Mouse (Mus musculus): ENCODE measurements at regions not wholly inside any gene's neighbourhood (a gene's known extent, or its start where the extent isn't known, plus 50 kb on each side); places are given as distances from the start of the nearest gene placed in this dataset.

- no peak for DNase-seq
Observed at GRCm38 (mm10) chr5:51397528-51397927, 170.0 kb downstream of the Ppargc1a start.

DNA sequence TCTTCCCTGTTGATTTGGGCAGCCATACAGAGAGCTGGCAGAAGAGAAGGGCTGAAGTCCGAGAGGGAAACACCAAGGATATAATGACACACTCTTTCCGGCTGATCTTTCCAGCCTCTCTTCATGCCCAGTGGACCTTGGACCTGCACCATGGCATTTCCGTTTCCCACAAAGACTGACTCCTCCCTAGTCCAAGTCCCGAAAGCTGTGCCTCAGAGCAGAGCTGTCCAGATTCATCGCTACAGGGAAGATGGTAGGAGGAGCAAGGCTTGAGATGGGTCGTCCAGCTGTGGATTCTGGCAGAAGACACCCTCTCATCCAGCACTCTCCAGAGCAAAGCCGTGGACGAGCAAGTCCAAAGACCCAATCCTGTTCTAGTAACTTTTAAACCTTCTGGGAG lies 176.2 kb downstream of the Ppargc1a start:
- peak; percentile 42 for DNase-seq

GRCm38 (mm10) chr5:51387751-51388150 lies 179.8 kb downstream of the Ppargc1a start:
- no peak for DNase-seq

DNA sequence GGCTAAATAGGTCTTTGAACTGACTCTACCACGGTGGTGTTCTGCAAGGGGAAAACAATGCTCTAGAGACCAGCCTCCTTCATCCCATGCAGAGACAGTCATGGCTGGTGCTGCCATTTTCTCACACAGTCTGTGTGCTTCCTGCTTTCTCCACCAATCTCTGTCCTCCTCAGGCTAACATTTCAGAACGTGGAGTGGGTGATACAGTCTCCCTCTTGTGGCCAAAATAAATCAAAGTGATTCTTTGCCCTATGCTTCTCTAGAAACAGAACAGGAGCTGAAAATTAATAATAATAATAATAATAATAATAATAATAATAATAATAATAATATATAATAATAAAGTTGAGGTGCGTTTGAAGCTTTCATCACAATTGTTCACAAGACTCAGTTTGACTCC lies 181.1 kb downstream of the Ppargc1a start:
- no peak for DNase-seq

DNA sequence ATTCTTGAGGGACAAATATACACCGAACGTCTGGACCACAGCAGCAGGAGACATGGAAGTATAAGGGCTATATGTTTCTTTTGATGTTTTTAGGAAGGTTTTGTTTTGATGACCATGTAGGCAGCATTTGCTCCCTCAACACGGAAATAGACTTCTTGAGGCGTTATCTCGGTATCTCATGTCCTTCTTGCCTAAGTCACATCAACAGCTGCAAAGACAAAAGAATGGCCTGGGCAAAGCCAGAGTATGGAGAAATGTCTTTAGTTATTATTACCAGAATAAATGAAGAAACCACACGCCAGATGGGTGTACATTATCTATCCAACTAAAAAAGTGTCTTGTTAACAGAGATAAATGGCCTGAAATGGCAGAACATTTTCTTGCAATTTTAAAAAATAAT lies 183.2 kb downstream of the Ppargc1a start:
- no peak for DNase-seq

- DNase-seq, result no peak
Observed at GRCm38 (mm10) chr5:51359101-51359500, 208.4 kb downstream of the Ppargc1a start.

DNA sequence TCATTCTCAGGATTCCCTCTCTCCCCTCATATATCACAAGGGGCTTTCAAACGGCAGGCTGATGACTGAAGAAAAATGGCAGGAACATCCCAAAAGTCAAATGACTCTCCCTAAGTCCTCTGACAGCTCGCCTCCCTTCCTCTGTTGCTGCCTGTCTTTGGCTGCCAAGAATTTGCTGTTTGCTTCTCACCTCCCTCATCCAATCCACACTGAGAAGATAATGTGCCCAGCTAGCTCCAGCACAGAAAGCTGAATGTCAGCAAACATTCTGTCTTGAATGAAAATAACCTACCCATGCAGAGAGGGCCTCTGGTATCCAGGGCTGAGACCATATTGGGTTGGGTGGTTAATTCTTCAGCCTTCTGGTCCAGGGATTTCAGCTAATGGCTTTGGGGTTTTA lies 219.3 kb downstream of the Ppargc1a start:
- DNase-seq, result peak; percentile 2

GRCm38 (mm10) chr5:51329142-51329541 lies 238.4 kb downstream of the Ppargc1a start:
- DNase-seq, result no peak

DNA sequence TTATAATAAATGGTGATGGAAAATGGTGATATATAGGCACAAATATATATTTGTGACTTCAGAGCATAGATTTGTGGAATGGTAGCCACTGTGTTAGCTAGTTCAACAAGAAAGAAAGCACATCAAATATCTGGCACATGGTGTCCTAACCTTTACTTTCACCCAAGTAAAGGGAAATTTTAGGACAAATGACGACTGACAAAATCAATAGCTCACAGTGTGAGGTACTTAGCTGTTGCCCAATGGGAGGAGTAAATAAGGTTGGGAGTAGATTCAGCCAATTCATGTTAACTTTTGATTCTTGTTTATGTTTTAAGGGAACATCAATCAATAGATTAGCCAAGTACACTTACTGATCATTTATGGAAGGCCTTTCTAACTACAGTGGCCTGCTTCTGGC lies 278.3 kb downstream of the Ppargc1a start:
- DNase-seq, result no peak

DNA sequence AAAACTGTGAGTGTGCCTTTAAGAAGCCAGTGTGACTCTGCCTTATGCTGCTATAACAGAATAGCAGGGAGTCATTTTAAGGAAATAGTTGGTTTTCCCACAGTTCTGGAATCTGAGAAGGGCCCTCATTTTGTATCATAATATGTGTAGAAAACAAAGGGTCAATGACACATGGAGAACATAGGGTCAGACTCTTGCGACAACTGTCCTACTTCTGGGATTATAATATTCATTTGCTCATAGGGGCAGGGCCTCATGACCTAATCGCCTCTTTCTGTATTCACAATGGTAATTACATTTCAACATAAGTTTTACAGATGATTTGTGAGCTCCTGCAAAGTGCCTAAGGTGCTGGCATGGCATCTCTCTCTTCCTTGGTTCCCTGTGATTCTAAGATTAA lies 279.3 kb downstream of the Ppargc1a start:
- no peak for DNase-seq

- DNase-seq, result no peak
Observed at GRCm38 (mm10) chr5:51241156-51241555, 326.4 kb downstream of the Ppargc1a start.

DNA sequence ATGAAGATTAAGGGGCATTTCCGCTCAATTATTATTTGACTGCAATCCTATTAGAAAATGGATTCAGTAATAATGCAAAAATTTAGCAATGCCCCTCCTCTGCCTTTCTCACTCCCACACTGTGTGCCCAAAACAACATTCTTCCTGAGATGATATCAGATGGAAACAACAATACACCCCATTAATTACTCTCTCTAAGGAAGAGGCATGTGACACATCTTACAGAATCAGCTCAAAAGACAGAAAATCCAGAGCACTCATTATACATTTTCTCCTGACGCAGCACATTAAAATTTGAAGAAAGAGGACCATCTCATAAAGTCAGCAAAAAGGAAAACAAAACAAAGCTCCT lies 333.5 kb downstream of the Ppargc1a start:
- DNase-seq, result no peak

DNA sequence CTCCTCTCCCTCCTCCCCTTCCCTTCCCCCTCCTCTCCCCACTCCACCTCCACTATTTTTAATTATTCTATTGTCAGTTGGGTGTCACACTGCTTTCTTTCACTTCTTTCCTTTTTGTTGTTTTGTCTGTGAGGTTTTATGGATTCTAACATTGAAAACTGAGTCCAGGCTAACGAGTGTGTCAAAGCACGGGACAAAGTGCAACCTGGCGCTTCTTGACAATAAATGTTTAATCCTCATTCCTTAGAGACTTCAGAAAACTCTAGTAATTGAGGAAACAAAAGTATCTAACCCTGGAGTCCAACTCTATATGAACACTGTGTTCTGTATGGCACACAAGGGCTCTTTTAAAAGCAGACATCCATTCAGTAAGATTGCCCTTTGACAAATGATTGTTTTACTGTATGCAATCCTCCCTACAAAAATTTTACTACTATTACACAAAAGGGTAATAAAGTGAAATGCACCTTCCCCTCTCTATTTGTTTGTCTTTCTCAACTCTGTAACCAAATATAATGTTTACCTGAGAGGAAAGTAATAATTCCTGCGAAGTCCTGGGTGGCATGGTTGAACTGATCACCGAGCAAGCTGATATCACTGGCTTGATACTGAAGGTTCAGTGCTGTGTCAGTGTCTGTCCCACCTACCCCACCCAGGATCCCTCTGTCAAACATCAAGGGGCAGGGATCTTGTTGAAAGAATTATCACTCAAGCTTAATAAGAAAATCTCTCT lies 334.1 kb downstream of the Ppargc1a start:
- DNase-seq, result no peak

DNA sequence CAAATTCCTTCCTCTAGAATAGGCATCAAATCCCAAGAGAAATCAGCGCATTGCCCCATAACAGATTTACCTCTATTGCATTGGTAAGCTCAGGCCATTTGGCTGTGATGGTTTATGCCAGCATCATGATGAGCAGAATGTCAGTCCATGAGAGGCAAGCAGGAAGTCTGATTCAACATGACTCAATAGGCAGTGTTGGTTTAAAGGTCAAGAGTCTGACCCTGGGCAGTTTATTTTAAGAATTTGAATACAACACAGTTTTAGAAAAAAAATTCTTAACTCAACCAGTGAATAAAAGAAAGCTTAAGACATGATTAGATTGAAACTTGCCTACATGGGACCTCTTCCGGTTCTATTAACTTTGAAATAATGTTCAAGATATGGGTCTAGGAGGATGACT lies 337.7 kb downstream of the Ppargc1a start:
- no peak for DNase-seq

DNA sequence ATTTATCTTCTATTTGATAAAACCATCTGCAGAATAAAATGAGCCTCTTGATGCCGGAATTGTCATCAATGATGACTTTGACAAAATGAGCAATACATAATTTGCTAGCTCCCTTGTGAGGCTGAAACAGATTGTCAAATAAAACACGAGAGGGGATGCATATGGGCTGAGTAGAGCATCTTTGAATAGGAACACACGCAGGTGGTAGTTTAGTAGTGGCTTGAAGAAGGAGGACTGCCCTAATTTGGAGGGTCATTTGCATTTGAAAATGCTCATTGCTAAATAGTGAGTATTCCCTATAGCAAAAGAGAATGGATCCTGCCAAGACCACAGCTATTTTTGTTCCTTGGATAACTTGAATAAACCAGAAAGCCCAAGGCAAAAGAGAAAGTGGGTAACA lies 339.5 kb downstream of the Ppargc1a start:
- no peak for DNase-seq

GRCm38 (mm10) chr5:51203266-51203665 lies 364.3 kb downstream of the Ppargc1a start:
- DNase-seq, result no peak

- no peak for DNase-seq
Observed at GRCm38 (mm10) chr5:51202525-51203215, 364.9 kb downstream of the Ppargc1a start.

DNA sequence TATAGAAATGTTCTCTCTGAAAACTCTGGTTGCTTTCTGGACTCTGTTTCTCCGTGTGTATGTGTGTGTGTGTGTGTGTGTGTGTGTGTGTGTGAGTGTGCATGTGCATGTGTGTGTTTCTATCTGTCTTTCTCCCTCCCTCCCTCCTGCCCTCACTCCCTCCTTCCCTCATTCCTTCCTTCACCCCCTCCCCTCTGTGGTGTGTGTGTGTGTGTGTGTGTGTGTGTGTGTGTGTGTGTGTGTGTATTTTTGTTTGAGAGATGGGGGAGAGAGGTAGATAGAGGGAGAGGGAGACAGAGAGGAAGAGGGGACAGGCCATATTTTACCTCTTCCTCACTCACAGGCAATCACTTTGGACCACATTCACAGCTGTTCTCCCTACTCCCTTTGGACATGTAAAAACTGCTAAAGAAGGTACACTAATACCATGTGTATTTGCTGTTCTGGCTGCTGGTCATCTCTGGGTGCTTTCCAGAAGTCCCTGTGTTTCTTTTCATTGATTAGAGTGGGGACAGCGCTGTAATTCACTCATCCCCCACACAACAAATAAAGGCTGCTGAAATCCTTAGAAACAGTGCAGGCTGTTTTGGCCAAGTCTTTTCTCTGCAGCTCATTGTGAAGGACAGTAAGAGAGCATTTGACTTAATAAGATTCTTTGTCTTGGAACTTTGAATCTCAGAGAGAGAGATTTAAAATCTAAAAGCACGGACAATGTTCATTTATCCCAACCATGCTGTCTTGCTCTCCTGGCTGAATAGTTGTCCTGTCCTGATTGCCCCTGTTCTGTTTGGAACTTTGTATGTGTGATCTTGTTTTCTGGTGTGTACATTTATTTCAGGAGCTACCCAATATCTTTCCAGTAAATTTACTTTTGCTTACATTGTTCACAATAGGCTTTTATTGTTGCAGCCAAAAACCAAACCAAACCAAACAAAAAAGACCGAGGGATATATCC lies 370.9 kb downstream of the Ppargc1a start:
- no peak for DNase-seq

DNA sequence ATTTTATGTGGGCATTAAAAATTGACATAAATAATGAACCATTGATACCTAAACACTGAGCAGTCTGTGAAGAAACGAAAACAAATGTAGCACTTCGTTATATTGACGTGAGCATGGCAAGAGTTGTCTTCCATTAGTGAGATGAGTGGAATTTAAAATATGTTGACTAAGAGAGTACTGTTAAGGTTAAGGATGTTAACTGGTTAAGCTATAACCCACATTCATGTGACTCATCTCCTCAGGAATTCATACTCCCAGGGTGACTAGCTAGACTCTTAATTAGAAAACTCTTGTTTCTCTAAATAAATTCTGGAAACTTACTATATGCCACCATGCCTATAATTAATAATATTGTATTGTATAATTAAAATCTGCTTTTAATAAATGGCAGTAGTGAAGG lies 376.9 kb downstream of the Ppargc1a start:
- no peak for DNase-seq

GRCm38 (mm10) chr5:51169828-51170227 lies 397.7 kb downstream of the Ppargc1a start:
- no peak for DNase-seq

GRCm38 (mm10) chr5:51168206-51168605 lies 399.3 kb downstream of the Ppargc1a start:
- DNase-seq, result no peak

GRCm38 (mm10) chr5:51156901-51157300 lies 410.6 kb downstream of the Ppargc1a start:
- DNase-seq, result no peak

DNA sequence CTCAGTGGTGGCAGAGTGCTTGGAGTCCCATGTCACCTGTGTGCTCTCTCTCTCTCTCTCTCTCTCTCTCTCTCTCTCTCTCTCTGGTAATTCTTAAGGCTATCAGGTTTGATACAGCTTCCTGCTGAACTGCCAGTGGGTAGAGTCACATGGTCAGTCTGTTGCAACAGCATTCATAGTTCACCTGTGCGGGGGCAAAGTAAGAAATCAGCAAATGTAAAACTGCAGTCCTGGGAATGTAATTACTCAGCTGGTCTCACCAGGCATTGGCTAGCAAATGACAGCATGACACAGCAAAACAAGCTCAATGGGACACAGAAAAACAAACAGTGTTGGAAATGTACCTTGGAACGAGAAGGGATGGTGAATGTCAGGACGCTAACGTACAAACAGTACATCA lies 422.7 kb downstream of the Ppargc1a start:
- DNase-seq, result no peak

DNA sequence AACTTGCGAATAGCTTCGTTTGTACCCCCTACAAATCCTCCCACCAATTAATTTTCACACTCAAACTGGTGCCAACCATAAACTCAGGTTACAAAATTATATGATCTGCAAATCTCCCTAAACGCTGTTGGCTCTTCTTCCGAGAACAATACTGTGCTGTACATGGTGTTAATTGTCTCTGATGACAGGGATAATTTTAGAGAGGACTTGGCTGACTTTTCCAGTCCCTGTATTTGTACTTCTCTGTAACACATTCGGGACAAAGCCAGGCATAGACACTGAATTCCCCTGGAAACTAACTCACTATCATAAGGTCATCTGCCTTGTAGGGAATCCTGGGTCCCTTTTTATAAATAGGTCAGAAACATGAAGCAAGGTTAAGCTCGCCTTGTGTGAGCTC lies 442.4 kb downstream of the Ppargc1a start:
- no peak for DNase-seq

All from lung, postnatal 10 days (tissue).